Mouse (Mus musculus): ENCODE results near the gene Fn3k.

- TF ChIP-seq CTCF (conservative IDR thresholded peaks at IDR 0.05; ENCODE audit: low read length) (no peak), NANOG (IDR thresholded peaks at IDR 0.05; ENCODE audit: borderline replicate concordance, low read length) (no peak), POU5F1 (IDR thresholded peaks at IDR 0.05; ENCODE audit: borderline replicate concordance, low read length) (no peak)
Observed at GRCm38 (mm10) chr11:121485882-121486281, 51.2 kb downstream of the Fn3k start.
